Mouse (Mus musculus) c-Kit-negative CD71-positive TER-119-positive erythroid progenitor cells, embryonic 14.5 days (primary cell): ENCODE measurements around the gene Bco1.

Experiments used
- DNase-seq: peaks from one replicate; pipeline ENCODE4 v3.0.0-alpha.2; 2013; ENCODE audit warnings: low read depth, low spot score

Gene Bco1

GRCm38 (mm10) chr8:117137357-117137756 is 41.7 kb downstream of the Bco1 start:
- DNase-seq, result no peak

GRCm38 (mm10) chr8:117148520-117148919 is 52.9 kb downstream of the Bco1 start:
- DNase-seq, result no peak

- no peak for DNase-seq
Observed at GRCm38 (mm10) chr8:117156149-117156548, 60.5 kb downstream of the Bco1 start.

- no peak for DNase-seq
Observed at GRCm38 (mm10) chr8:117156866-117157768, 61.5 kb downstream of the Bco1 start.

GRCm38 (mm10) chr8:117157769-117158091 is 62.1 kb downstream of the Bco1 start:
- DNase-seq, result peak; percentile 92

- DNase-seq, result peak; percentile 54
Observed at GRCm38 (mm10) chr8:117158135-117158761, 62.6 kb downstream of the Bco1 start, which contains the start of gene Gan. Gene Gan (plus strand): TSS chr8:117158135.

GRCm38 (mm10) chr8:117159031-117159430 is 63.4 kb downstream of the Bco1 start:
- DNase-seq, result no peak

- DNase-seq, result no peak
Observed at GRCm38 (mm10) chr8:117164912-117165311, 69.3 kb downstream of the Bco1 start.

GRCm38 (mm10) chr8:117165542-117165941 is 69.9 kb downstream of the Bco1 start:
- DNase-seq, result no peak

- no peak for DNase-seq
Observed at GRCm38 (mm10) chr8:117166515-117166914, 70.9 kb downstream of the Bco1 start.

GRCm38 (mm10) chr8:117167243-117167883 is 71.7 kb downstream of the Bco1 start:
- no peak for DNase-seq

GRCm38 (mm10) chr8:117168378-117168777 is 72.7 kb downstream of the Bco1 start:
- DNase-seq, result no peak

- no peak for DNase-seq
Observed at GRCm38 (mm10) chr8:117171826-117172225, 76.2 kb downstream of the Bco1 start.

GRCm38 (mm10) chr8:117172904-117173303 is 77.2 kb downstream of the Bco1 start:
- DNase-seq, result no peak

GRCm38 (mm10) chr8:117173690-117174089 is 78.0 kb downstream of the Bco1 start:
- DNase-seq, result no peak

GRCm38 (mm10) chr8:117174536-117174935 is 78.9 kb downstream of the Bco1 start:
- no peak for DNase-seq

- no peak for DNase-seq
Observed at GRCm38 (mm10) chr8:117176308-117176707, 80.7 kb downstream of the Bco1 start.

GRCm38 (mm10) chr8:117177236-117177635 is 81.6 kb downstream of the Bco1 start:
- DNase-seq, result no peak

GRCm38 (mm10) chr8:117178039-117178438 is 82.4 kb downstream of the Bco1 start:
- no peak for DNase-seq

GRCm38 (mm10) chr8:117178676-117179075 is 83.0 kb downstream of the Bco1 start:
- DNase-seq, result no peak

GRCm38 (mm10) chr8:117182746-117183145 is 87.1 kb downstream of the Bco1 start:
- DNase-seq, result no peak
